Mouse (Mus musculus): Measurements from ENCODE around the gene Nans. TPM values are rescaled to one million over a fixed set of nuclear protein-coding genes. Genes with fewer than 3 reads are reported as not detected.

The Nans gene
- polyA plus RNA-seq, 1 experiment from 2014 or later: 73.0 TPM

- peaks cover 43% of the 10 kb centered on the region for H3K36me3 ChIP-seq
- no peak for ATAC-seq (replicated peaks; ENCODE audit: low FRiP score)
- WGBS: 94% methylated on average over 6 of the region's 6 CpGs
These were observed 4.0 kb downstream of the Nans start for GRCm38 (mm10) chr4:46493071-46493470.

GRCm38 (mm10) chr4:46495543-46495942 lies 6.5 kb downstream of the Nans start:
- Histone ChIP-seq H3K9ac (no peak overlapping the region), H3K36me3 (peaks cover 58% of the 10 kb centered on the region), H3K27me3 (no peaks in the 10 kb centered on the region), H3K4me1 (0 out of 2 replicates have a peak, but pooled peaks cover 2% of the 10 kb centered on the region), H3K4me2 (no peak overlapping the region), H3K27ac (no peak overlapping the region), H3K4me3 (replicated peaks) (no peak overlapping the region), H3K9me3 (replicated peaks) (no peaks in the 10 kb centered on the region)
- WGBS: 71% methylated on average over 12 of the region's 12 CpGs
- ATAC-seq (replicated peaks; ENCODE audit: low FRiP score): no peak

More at GRCm38 (mm10) chr4:46493071-46493470, 4.0 kb downstream of the Nans start:
- H3K9ac ChIP-seq: no peak overlapping the region
- H3K27me3 ChIP-seq: no peaks in the 10 kb centered on the region
- no peaks in the 10 kb centered on the region for H3K9me3 ChIP-seq (replicated peaks)
- H3K4me1 ChIP-seq: peaks cover 8% of the 10 kb centered on the region; the same call in 1 of the 2 replicates
- H3K4me3 ChIP-seq (replicated peaks): no peak overlapping the region
- no peak overlapping the region for H3K27ac ChIP-seq
- H3K4me2 ChIP-seq: no peak overlapping the region

- Histone ChIP-seq H3K27ac (no peak overlapping the region), H3K4me3 (replicated peaks) (no peak overlapping the region), H3K9ac (no peak overlapping the region), H3K9me3 (replicated peaks) (no peaks in the 10 kb centered on the region), H3K27me3 (no peaks in the 10 kb centered on the region), H3K4me1 (no peaks in the 10 kb centered on the region), H3K4me2 (no peak overlapping the region), H3K36me3 (peaks cover 76% of the 10 kb centered on the region)
- WGBS: 44% methylated on average over 4 of the region's 4 CpGs
- 0 out of 2 replicates have a peak, but pooled peaks have one; percentile 48 for ATAC-seq (replicated peaks; ENCODE audit: low FRiP score)
These were observed 8.3 kb downstream of the Nans start for GRCm38 (mm10) chr4:46497286-46497892.

DNA sequence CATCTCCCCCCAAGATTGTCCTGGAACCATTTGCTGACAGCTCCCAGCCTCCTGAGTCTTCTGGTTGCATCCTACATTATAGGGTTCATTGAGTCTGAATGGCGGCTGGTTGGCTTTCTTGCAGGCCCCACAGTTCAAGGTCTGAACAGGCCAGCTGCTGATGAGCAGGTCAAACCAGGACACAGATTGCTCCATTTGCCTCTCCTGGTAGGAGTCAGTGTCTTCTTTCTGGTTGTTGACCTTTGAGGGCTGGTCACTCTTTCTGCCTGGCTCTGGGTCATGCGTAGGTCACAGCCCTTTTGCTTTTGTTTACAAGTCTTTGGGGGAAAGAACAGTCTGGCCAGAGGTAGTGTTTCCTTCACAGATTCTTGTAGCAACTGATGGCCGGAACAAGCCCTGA lies 9.5 kb downstream of the Nans start:
- no peaks in the 10 kb centered on the region for H3K9me3 ChIP-seq (replicated peaks)
- 56% methylated on average over 3 of the region's 3 CpGs for WGBS
- H3K27me3 ChIP-seq: no peaks in the 10 kb centered on the region
- H3K36me3 ChIP-seq: peaks cover 76% of the 10 kb centered on the region
- no peaks in the 10 kb centered on the region for H3K4me1 ChIP-seq
- H3K27ac ChIP-seq: no peak overlapping the region
- H3K4me3 ChIP-seq (replicated peaks): no peak overlapping the region
- no peak overlapping the region for H3K4me2 ChIP-seq
- H3K9ac ChIP-seq: no peak overlapping the region
- ATAC-seq (replicated peaks; ENCODE audit: low FRiP score): no peak

GRCm38 (mm10) chr4:46498976-46499375 lies 9.9 kb downstream of the Nans start:
- H3K36me3 ChIP-seq: peaks cover 75% of the 10 kb centered on the region
- no peaks in the 10 kb centered on the region for H3K27me3 ChIP-seq
- WGBS: 15% methylated on average over 4 of the region's 4 CpGs
- no peak overlapping the region for H3K4me2 ChIP-seq
- no peak overlapping the region for H3K27ac ChIP-seq
- no peak overlapping the region for H3K9ac ChIP-seq
- H3K4me3 ChIP-seq (replicated peaks): no peak overlapping the region
- no peaks in the 10 kb centered on the region for H3K9me3 ChIP-seq (replicated peaks)
- no peaks in the 10 kb centered on the region for H3K4me1 ChIP-seq
- ATAC-seq (replicated peaks; ENCODE audit: low FRiP score): no peak

DNA sequence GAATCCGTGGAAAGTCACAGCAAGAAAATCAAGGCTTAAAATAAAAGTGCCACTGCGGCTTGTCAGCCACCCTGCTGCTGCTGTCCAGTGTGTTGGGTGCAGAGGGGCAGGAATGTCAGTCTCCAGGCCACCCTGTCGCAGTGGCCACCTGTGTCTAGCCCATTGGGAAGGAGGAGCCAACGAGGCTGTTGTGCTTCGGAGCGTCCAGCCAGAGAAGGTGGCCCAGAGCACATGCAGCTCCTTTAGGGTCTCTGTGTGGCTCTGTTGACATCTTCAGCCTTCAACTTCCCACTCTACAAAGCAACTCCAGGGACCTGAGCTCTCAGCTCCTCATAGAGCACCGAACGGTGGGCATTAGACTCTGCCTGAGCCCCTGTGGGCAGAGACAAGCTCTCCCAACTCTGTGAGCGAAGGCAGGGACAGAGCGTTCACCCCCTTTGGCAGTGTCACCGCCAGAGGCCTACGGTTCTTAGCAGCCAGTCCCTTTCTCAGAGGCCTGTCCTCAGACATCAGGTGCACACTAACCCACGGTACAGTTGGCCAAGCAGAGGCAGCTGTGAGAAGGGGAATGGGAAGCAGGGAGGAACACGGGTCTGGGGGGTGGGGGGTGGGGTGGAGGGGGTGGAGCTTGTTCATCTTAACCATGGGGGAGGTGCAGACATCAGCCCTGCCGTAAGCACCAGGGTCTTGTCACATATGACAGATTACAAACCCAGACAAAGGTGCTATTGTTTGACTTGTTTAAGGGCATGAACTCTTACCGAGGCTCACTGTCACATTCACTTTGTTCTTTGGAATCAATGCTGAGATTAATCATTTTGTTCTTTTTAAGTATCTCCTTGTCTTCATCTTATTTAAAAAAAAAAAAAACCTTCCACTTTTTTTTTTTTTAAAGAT lies 13.8 kb downstream of the Nans start:
- ATAC-seq (replicated peaks; ENCODE audit: low FRiP score): no peak
- Histone ChIP-seq H3K27ac (no peak overlapping the region), H3K36me3 (peaks cover 53% of the 10 kb centered on the region), H3K4me3 (replicated peaks) (no peak overlapping the region), H3K4me1 (peaks cover 7% of the 10 kb centered on the region), H3K27me3 (peaks cover 18% of the 10 kb centered on the region), H3K4me2 (no peak overlapping the region), H3K9ac (no peak overlapping the region), H3K9me3 (replicated peaks) (no peaks in the 10 kb centered on the region)
- WGBS: 77% methylated on average over 16 of the region's 16 CpGs

DNA sequence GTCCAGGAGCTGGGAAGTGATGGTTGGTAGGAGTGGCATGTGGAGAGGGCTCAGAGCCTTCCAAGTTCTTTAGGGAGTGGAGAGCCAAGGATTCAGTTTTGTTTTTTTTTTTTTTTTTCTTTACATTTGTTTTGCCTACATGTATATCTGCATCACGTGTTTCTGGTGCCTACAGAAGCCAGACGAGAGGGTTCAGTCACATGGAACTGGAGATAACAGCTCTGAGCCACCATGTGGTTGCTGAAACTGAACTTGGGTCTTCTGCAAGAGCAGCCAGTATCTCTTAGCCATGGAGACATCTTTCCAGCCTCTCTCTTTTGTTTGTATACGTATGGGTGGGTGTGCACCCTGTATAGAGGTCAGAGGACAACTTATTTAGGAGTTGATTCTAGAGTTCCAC lies 14.8 kb downstream of the Nans start:
- no peak for ATAC-seq (replicated peaks; ENCODE audit: low FRiP score)
- WGBS: 80% methylated on average over 3 of the region's 3 CpGs
- no peak overlapping the region for H3K9ac ChIP-seq
- H3K9me3 ChIP-seq (replicated peaks): no peaks in the 10 kb centered on the region
- H3K4me2 ChIP-seq: no peak overlapping the region
- H3K36me3 ChIP-seq: peaks cover 53% of the 10 kb centered on the region
- H3K27ac ChIP-seq: no peak overlapping the region
- H3K4me3 ChIP-seq (replicated peaks): no peak overlapping the region
- peaks cover 11% of the 10 kb centered on the region for H3K4me1 ChIP-seq
- H3K27me3 ChIP-seq: peaks cover 18% of the 10 kb centered on the region

GRCm38 (mm10) chr4:46505361-46506057 lies 16.5 kb downstream of the Nans start:
- WGBS: 71% methylated on average over 8 of the region's 8 CpGs
- Histone ChIP-seq H3K27me3 (peaks cover 18% of the 10 kb centered on the region), H3K9me3 (replicated peaks) (no peaks in the 10 kb centered on the region), H3K4me3 (replicated peaks) (no peak overlapping the region), H3K36me3 (peaks cover 38% of the 10 kb centered on the region), H3K4me1 (peaks cover 11% of the 10 kb centered on the region), H3K27ac (no peak overlapping the region), H3K9ac (no peak overlapping the region), H3K4me2 (no peak overlapping the region)
- ATAC-seq (replicated peaks; ENCODE audit: low FRiP score): no peak

DNA sequence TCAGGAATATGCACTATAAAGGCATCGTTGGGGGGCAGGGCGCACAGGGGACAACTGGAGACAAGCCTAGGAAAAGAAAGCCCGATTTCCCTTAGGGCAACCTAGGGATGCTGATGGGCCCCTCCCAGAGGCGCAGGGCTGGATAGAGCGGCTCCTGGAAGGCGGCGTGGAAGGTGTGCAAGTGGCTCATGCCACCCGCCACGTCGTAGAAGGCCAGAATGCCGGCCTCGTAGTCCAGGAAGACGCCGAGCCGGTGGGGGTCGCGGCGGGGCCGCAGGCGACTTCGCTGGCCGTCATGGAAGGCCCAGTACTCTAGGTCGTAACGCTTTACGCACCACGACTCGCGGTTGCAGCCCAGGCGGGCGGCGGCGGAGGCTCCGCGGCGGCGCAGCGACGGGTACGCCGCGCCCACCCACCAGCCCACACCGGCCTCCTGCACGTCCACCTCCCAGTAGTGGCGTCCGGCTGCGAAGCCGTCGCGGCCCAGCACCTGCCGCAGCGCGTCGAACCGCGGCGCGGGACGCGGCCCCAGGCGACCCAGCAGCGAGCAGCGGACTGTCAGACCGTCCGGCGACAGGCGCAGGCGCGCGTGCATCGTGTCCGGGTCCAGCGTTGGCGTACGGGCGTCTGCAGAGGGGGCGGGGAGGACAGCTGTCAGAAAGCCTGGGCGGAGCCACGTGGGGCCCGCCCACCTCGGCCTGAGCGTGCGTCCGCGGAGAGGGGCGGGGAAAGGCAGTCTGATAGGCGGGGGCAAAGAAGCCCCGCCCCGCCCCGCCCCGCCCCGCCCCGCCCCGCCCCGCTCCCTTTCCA lies 18.0 kb downstream of the Nans start:
- Histone ChIP-seq H3K9ac (peak overlapping the region; percentile 54), H3K4me3 (replicated peaks) (peak overlapping the region; percentile 58), H3K27me3 (peaks cover 18% of the 10 kb centered on the region), H3K4me2 (peak overlapping the region; percentile 90), H3K36me3 (peaks cover 23% of the 10 kb centered on the region), H3K9me3 (replicated peaks) (no peaks in the 10 kb centered on the region), H3K27ac (no peak overlapping the region), H3K4me1 (peaks cover 11% of the 10 kb centered on the region)
- peak; percentile 96 for ATAC-seq (replicated peaks; ENCODE audit: low FRiP score)
- under 1% methylated on average over 94 of the region's 94 CpGs for WGBS

DNA sequence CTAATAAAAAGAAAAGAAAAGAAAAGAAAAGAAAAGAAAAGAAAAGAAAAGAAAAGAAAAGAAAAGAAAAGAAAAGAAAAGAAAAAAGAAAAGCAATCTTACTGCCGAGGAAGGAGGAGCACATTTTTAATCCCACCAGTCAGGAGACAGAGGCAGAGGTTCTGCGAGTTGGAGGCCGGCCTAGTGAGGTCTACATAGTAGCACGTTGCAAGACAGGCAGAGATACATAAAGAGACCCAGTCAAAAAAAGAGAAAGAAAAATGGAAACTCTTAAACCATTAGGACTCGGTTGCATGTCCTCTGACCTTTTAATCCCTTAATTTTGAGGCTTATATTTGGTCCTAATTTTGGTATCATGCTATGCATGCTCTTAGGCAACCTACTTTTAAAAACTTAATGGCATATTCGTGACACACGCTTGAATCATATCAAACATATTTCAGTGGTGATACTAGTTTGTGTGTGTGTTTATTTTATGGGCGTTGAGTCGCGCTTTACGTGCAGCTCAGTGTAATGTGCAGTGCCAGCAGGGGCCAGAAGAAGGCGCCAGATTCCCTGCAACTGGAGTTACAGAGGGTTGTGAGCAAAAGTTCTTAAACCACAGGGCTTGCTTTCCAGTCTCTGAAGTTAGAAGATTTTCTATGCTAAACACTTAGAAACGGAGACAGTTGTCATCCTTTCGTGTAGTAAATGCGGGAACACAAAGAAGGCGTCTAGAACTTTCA lies 18.9 kb downstream of the Nans start:
- peak; percentile 68 for ATAC-seq (replicated peaks; ENCODE audit: low FRiP score)
- Histone ChIP-seq H3K36me3 (peaks cover 14% of the 10 kb centered on the region), H3K9me3 (replicated peaks) (no peaks in the 10 kb centered on the region), H3K4me2 (peak overlapping the region; percentile 90), H3K27me3 (peaks cover 18% of the 10 kb centered on the region), H3K27ac (peak overlapping the region; percentile 54; the same call in 1 of the 2 replicates), H3K9ac (0 out of 2 replicates have a peak overlapping the region, but pooled peaks have one; percentile 17), H3K4me3 (replicated peaks) (peak overlapping the region; percentile 58), H3K4me1 (peaks cover 11% of the 10 kb centered on the region)
- 10% methylated on average over 16 of the region's 16 CpGs for WGBS

GRCm38 (mm10) chr4:46520491-46520890 lies 31.4 kb downstream of the Nans start:
- Histone ChIP-seq H3K4me2 (no peak overlapping the region), H3K9ac (no peak overlapping the region), H3K36me3 (no peaks in the 10 kb centered on the region), H3K4me1 (no peaks in the 10 kb centered on the region), H3K27ac (no peak overlapping the region), H3K4me3 (replicated peaks) (no peak overlapping the region), H3K9me3 (replicated peaks) (no peaks in the 10 kb centered on the region), H3K27me3 (no peaks in the 10 kb centered on the region)
- 76% methylated on average over 2 of the region's 2 CpGs for WGBS
- no peak for ATAC-seq (replicated peaks; ENCODE audit: low FRiP score)

Data from kidney, embryonic 15.5 days (tissue).